Mouse (Mus musculus): ENCODE measurements around the gene Ipo13. TPM values are rescaled to one million over a fixed set of nuclear protein-coding genes. Genes with fewer than 3 reads are reported as not detected.

The Ipo13 gene
- polyA plus RNA-seq, 1 experiment: 55.5 TPM

- TF ChIP-seq CTCF (conservative IDR thresholded peaks at IDR 0.05; ENCODE audit: insufficient read depth, insufficient read length, low read depth, low read length): no peak
- TF ChIP-seq POLR2A (IDR thresholded peaks at IDR 0.05; ENCODE audit: low read depth, low read length): no peak
- H3K4me1 ChIP-seq (ENCODE audit: control insufficient read depth, insufficient read depth, low read length): peaks cover 5% of the 10 kb centered on the region; the same call in 1 of the 2 replicates
- no peak overlapping the region for H3K27ac ChIP-seq (ENCODE audit: insufficient read depth, low read depth, low read length)
- no peak for DNase-seq
- 1% methylated on average over 19 of the region's 19 CpGs for WGBS
- H3K27me3 ChIP-seq (replicated peaks; ENCODE audit: control insufficient read depth, insufficient read depth, low read length): no peaks in the 10 kb centered on the region
- H3K36me3 ChIP-seq (ENCODE audit: control insufficient read depth, insufficient read depth, low read length): 0 out of 2 replicates have a peak, but pooled peaks cover 2% of the 10 kb centered on the region
- H3K4me3 ChIP-seq (ENCODE audit: insufficient read depth, low read depth, low read length): peak overlapping the region; percentile 62
Measured at GRCm38 (mm10) chr4:117915489-117916105, 798 bp upstream of the Ipo13 start.

- Histone ChIP-seq H3K4me3 (ENCODE audit: insufficient read depth, low read depth, low read length) (peak overlapping the region; percentile 62), H3K27ac (ENCODE audit: insufficient read depth, low read depth, low read length) (no peak overlapping the region), H3K36me3 (ENCODE audit: control insufficient read depth, insufficient read depth, low read length) (0 out of 2 replicates have a peak, but pooled peaks cover 2% of the 10 kb centered on the region), H3K4me1 (ENCODE audit: control insufficient read depth, insufficient read depth, low read length) (peaks cover 5% of the 10 kb centered on the region; the same call in 1 of the 2 replicates), H3K27me3 (replicated peaks; ENCODE audit: control insufficient read depth, insufficient read depth, low read length) (no peaks in the 10 kb centered on the region)
- TF ChIP-seq CTCF (conservative IDR thresholded peaks at IDR 0.05; ENCODE audit: insufficient read depth, insufficient read length, low read depth, low read length) (no peak), POLR2A (IDR thresholded peaks at IDR 0.05; ENCODE audit: low read depth, low read length) (no peak)
- no peak for DNase-seq
- WGBS: 11% methylated on average over 8 of the region's 8 CpGs
Measured at GRCm38 (mm10) chr4:117914031-117914430, 768 bp downstream of the Ipo13 start.

- WGBS: 31% methylated on average over 3 of the region's 3 CpGs
- Histone ChIP-seq H3K27me3 (replicated peaks; ENCODE audit: control insufficient read depth, insufficient read depth, low read length) (no peaks in the 10 kb centered on the region), H3K4me3 (ENCODE audit: insufficient read depth, low read depth, low read length) (no peak overlapping the region), H3K27ac (ENCODE audit: insufficient read depth, low read depth, low read length) (no peak overlapping the region), H3K36me3 (ENCODE audit: control insufficient read depth, insufficient read depth, low read length) (0 out of 2 replicates have a peak, but pooled peaks cover 2% of the 10 kb centered on the region), H3K4me1 (ENCODE audit: control insufficient read depth, insufficient read depth, low read length) (peaks cover 5% of the 10 kb centered on the region; the same call in 1 of the 2 replicates)
- TF ChIP-seq POLR2A (IDR thresholded peaks at IDR 0.05; ENCODE audit: low read depth, low read length) (no peak), CTCF (conservative IDR thresholded peaks at IDR 0.05; ENCODE audit: insufficient read depth, insufficient read length, low read depth, low read length) (no peak)
- DNase-seq: peak; percentile 86
Measured at GRCm38 (mm10) chr4:117913421-117913820, 1.4 kb downstream of the Ipo13 start.

- DNase-seq: no peak
- WGBS: 52% methylated on average over 7 of the region's 7 CpGs
- H3K4me3 ChIP-seq (ENCODE audit: insufficient read depth, low read depth, low read length): no peak overlapping the region
- H3K27ac ChIP-seq (ENCODE audit: insufficient read depth, low read depth, low read length): no peak overlapping the region
- no peak for TF ChIP-seq CTCF (conservative IDR thresholded peaks at IDR 0.05; ENCODE audit: insufficient read depth, insufficient read length, low read depth, low read length)
- TF ChIP-seq POLR2A (IDR thresholded peaks at IDR 0.05; ENCODE audit: low read depth, low read length): no peak
- H3K4me1 ChIP-seq (ENCODE audit: control insufficient read depth, insufficient read depth, low read length): peaks cover 5% of the 10 kb centered on the region; the same call in 1 of the 2 replicates
- 0 out of 2 replicates have a peak, but pooled peaks cover 2% of the 10 kb centered on the region for H3K36me3 ChIP-seq (ENCODE audit: control insufficient read depth, insufficient read depth, low read length)
- no peaks in the 10 kb centered on the region for H3K27me3 ChIP-seq (replicated peaks; ENCODE audit: control insufficient read depth, insufficient read depth, low read length)
Measured at GRCm38 (mm10) chr4:117912685-117913273, 2.0 kb downstream of the Ipo13 start.

GRCm38 (mm10) chr4:117912131-117912561 lies 2.7 kb downstream of the Ipo13 start:
- Histone ChIP-seq H3K4me3 (ENCODE audit: insufficient read depth, low read depth, low read length) (no peak overlapping the region), H3K27ac (ENCODE audit: insufficient read depth, low read depth, low read length) (no peak overlapping the region), H3K36me3 (ENCODE audit: control insufficient read depth, insufficient read depth, low read length) (0 out of 2 replicates have a peak, but pooled peaks cover 2% of the 10 kb centered on the region), H3K4me1 (ENCODE audit: control insufficient read depth, insufficient read depth, low read length) (peaks cover 5% of the 10 kb centered on the region; the same call in 1 of the 2 replicates), H3K27me3 (replicated peaks; ENCODE audit: control insufficient read depth, insufficient read depth, low read length) (no peaks in the 10 kb centered on the region)
- WGBS: 92% methylated on average over 13 of the region's 13 CpGs
- no peak for DNase-seq
- TF ChIP-seq POLR2A (IDR thresholded peaks at IDR 0.05; ENCODE audit: low read depth, low read length): no peak
- no peak for TF ChIP-seq CTCF (conservative IDR thresholded peaks at IDR 0.05; ENCODE audit: insufficient read depth, insufficient read length, low read depth, low read length)

- Histone ChIP-seq H3K36me3 (ENCODE audit: control insufficient read depth, insufficient read depth, low read length) (peaks cover 2% of the 10 kb centered on the region; the same call in 1 of the 2 replicates), H3K27me3 (replicated peaks; ENCODE audit: control insufficient read depth, insufficient read depth, low read length) (no peaks in the 10 kb centered on the region), H3K27ac (ENCODE audit: insufficient read depth, low read depth, low read length) (no peak overlapping the region), H3K4me3 (ENCODE audit: insufficient read depth, low read depth, low read length) (no peak overlapping the region), H3K4me1 (ENCODE audit: control insufficient read depth, insufficient read depth, low read length) (peaks cover 5% of the 10 kb centered on the region; the same call in 1 of the 2 replicates)
- no peak for DNase-seq
- WGBS: 75% methylated on average over 8 of the region's 8 CpGs
- TF ChIP-seq POLR2A (IDR thresholded peaks at IDR 0.05; ENCODE audit: low read depth, low read length): no peak
- TF ChIP-seq CTCF (conservative IDR thresholded peaks at IDR 0.05; ENCODE audit: insufficient read depth, insufficient read length, low read depth, low read length): no peak
Measured at GRCm38 (mm10) chr4:117908834-117909453, 5.9 kb downstream of the Ipo13 start.

- no peak overlapping the region for H3K27ac ChIP-seq (ENCODE audit: insufficient read depth, low read depth, low read length)
- no peaks in the 10 kb centered on the region for H3K27me3 ChIP-seq (replicated peaks; ENCODE audit: control insufficient read depth, insufficient read depth, low read length)
- H3K36me3 ChIP-seq (ENCODE audit: control insufficient read depth, insufficient read depth, low read length): no peaks in the 10 kb centered on the region; the same call in none of the 2 replicates
- no peak for DNase-seq
- no peaks in the 10 kb centered on the region for H3K4me1 ChIP-seq (ENCODE audit: control insufficient read depth, insufficient read depth, low read length)
- no peak overlapping the region for H3K4me3 ChIP-seq (ENCODE audit: insufficient read depth, low read depth, low read length)
- 80% methylated on average over 3 of the region's 3 CpGs for WGBS
- no peak for TF ChIP-seq CTCF (conservative IDR thresholded peaks at IDR 0.05; ENCODE audit: insufficient read depth, insufficient read length, low read depth, low read length)
Measured at GRCm38 (mm10) chr4:117906196-117906595, 8.6 kb downstream of the Ipo13 start.
